Mouse (Mus musculus) midbrain, embryonic 10.5 days (tissue): Measurements from ENCODE around the gene Slc44a5. TPM values are rescaled to one million over a fixed set of nuclear protein-coding genes. Genes with fewer than 3 reads are reported as not detected.
A peak's percentile ranks its signal among the peaks of the same experiment; 100 is the strongest.

Experiments
- DNase-seq: peaks from one replicate; pipeline ENCODE4 v3.0.0-alpha.2; 2017; ENCODE audit warnings: low spot score
- H3K27ac ChIP-seq: fragments of 300-500 bp; sonication (generic); replicated peaks from 2 replicates; pipeline ENCODE4 v1.5.1; 2016; ENCODE audit warnings: mild to moderate bottlenecking
- H3K27me3 ChIP-seq: fragments of 300-500 bp; sonication (generic); 2 replicates; pipeline ENCODE4 v1.6.1; 2016; ENCODE audit warnings: low read depth, mild to moderate bottlenecking; ENCODE audit not compliant: poor library complexity, severe bottlenecking
- H3K36me3 ChIP-seq: fragments of 300-500 bp; sonication (generic); 2 replicates; pipeline ENCODE4 v1.6.1; 2016; ENCODE audit warnings: mild to moderate bottlenecking, moderate library complexity
- H3K4me1 ChIP-seq: fragments of 300-500 bp; sonication (generic); 2 replicates; pipeline ENCODE4 v1.6.1; 2016
- H3K4me3 ChIP-seq: fragments of 300-500 bp; sonication (generic); 2 replicates; pipeline ENCODE4 v1.5.1; 2016; ENCODE audit warnings: mild to moderate bottlenecking, moderate library complexity
- H3K9me3 ChIP-seq: fragments of 300-500 bp; sonication (generic); replicated peaks from 2 replicates; pipeline ENCODE4 v1.6.1; 2016; ENCODE audit warnings: mild to moderate bottlenecking
- WGBS: fragments of 180-500 bp; shearing (Covaris S2); methylation state at CpG from one replicate; pipeline ENCODE4 v1.1.7; 2016; 5-methylcytosine and 5-hydroxymethylcytosine counted together
- polyA plus RNA-seq: library from polyadenylated mRNA; unstranded; fragments of >200 nt; fragmentation: Nextera tagmentation; extraction: Ambion mirVana; gene quantifications from 2 replicates; pipeline ENCODE4 v1.2.1, GENCODE M21; 2016

The Slc44a5 gene
- 3.6 and 4.2 TPM in 2 replicates for polyA plus RNA-seq

GRCm38 (mm10) chr3:153973171-153973948 lies at the start of gene Slc44a5:
TSS of gene Slc44a5 (plus strand) at chr3:153973436.
- H3K4me1 ChIP-seq = peaks cover 31% of the 10 kb centered on the region
- H3K27ac ChIP-seq = peak within 1 kb of the TSS; percentile 83
- peak; percentile 59 for DNase-seq
- H3K9me3 ChIP-seq = peaks cover 4% of the 10 kb centered on the region; the same call in 1 of the 2 replicates
- under 1% methylated on average over 65 of the region's 66 CpGs for WGBS
- peaks cover 60% of the 10 kb centered on the region for H3K27me3 ChIP-seq
- H3K4me3 ChIP-seq = peak within 1 kb of the TSS; percentile 66
- H3K36me3 ChIP-seq = no peaks in the 10 kb centered on the region

GRCm38 (mm10) chr3:153926333-153926732 lies 46.9 kb upstream of the Slc44a5 start:
- Histone ChIP-seq H3K9me3 (no peaks in the 10 kb centered on the region), H3K4me1 (no peaks in the 10 kb centered on the region), H3K4me3 (no peak overlapping the region), H3K27me3 (no peaks in the 10 kb centered on the region), H3K27ac (no peak overlapping the region), H3K36me3 (peaks cover 80% of the 10 kb centered on the region)
- no peak for DNase-seq
- 89% methylated on average over 7 of the region's 7 CpGs for WGBS

GRCm38 (mm10) chr3:153929526-153929925 lies 43.7 kb upstream of the Slc44a5 start:
- Histone ChIP-seq H3K9me3 (no peaks in the 10 kb centered on the region), H3K4me1 (no peaks in the 10 kb centered on the region), H3K27ac (no peak overlapping the region), H3K4me3 (no peak overlapping the region), H3K36me3 (peaks cover 84% of the 10 kb centered on the region), H3K27me3 (no peaks in the 10 kb centered on the region)
- DNase-seq = no peak
- WGBS = 94% methylated on average over 11 of the region's 11 CpGs

- DNase-seq = no peak
- 90% methylated on average over 5 of the region's 5 CpGs for WGBS
- H3K9me3 ChIP-seq = no peaks in the 10 kb centered on the region
- H3K36me3 ChIP-seq = peaks cover 90% of the 10 kb centered on the region
- no peaks in the 10 kb centered on the region for H3K4me1 ChIP-seq
- no peaks in the 10 kb centered on the region for H3K27me3 ChIP-seq
- no peak overlapping the region for H3K4me3 ChIP-seq
- no peak overlapping the region for H3K27ac ChIP-seq
Measured at GRCm38 (mm10) chr3:153932461-153932860, 40.8 kb upstream of the Slc44a5 start.

GRCm38 (mm10) chr3:153935878-153936277 lies 37.4 kb upstream of the Slc44a5 start:
- H3K4me3 ChIP-seq = no peak overlapping the region
- no peak overlapping the region for H3K27ac ChIP-seq
- DNase-seq = no peak
- H3K36me3 ChIP-seq = peaks cover 88% of the 10 kb centered on the region
- H3K9me3 ChIP-seq = no peaks in the 10 kb centered on the region
- no peaks in the 10 kb centered on the region for H3K4me1 ChIP-seq
- 95% methylated on average over 9 of the region's 9 CpGs for WGBS
- H3K27me3 ChIP-seq = no peaks in the 10 kb centered on the region

GRCm38 (mm10) chr3:153937116-153937810 lies 36.0 kb upstream of the Slc44a5 start:
- H3K4me3 ChIP-seq = no peak overlapping the region
- no peaks in the 10 kb centered on the region for H3K9me3 ChIP-seq
- H3K4me1 ChIP-seq = no peaks in the 10 kb centered on the region
- no peak for DNase-seq
- 96% methylated on average over 17 of the region's 17 CpGs for WGBS
- peaks cover 81% of the 10 kb centered on the region for H3K36me3 ChIP-seq
- H3K27me3 ChIP-seq = no peaks in the 10 kb centered on the region
- no peak overlapping the region for H3K27ac ChIP-seq

GRCm38 (mm10) chr3:153940021-153940420 lies 33.2 kb upstream of the Slc44a5 start:
- 83% methylated on average over 8 of the region's 8 CpGs for WGBS
- no peak overlapping the region for H3K27ac ChIP-seq
- peaks cover 55% of the 10 kb centered on the region for H3K36me3 ChIP-seq
- no peaks in the 10 kb centered on the region for H3K9me3 ChIP-seq
- no peak overlapping the region for H3K4me3 ChIP-seq
- no peaks in the 10 kb centered on the region for H3K27me3 ChIP-seq
- DNase-seq = no peak
- H3K4me1 ChIP-seq = peaks cover 20% of the 10 kb centered on the region

- peaks cover 23% of the 10 kb centered on the region for H3K4me1 ChIP-seq
- DNase-seq = no peak
- WGBS = 92% methylated on average over 9 of the region's 9 CpGs
Measured at GRCm38 (mm10) chr3:153940486-153940885, 32.8 kb upstream of the Slc44a5 start.

GRCm38 (mm10) chr3:153941613-153942012 lies 31.6 kb upstream of the Slc44a5 start:
- Histone ChIP-seq H3K36me3 (peaks cover 41% of the 10 kb centered on the region), H3K27ac (no peak overlapping the region), H3K4me3 (no peak overlapping the region), H3K27me3 (no peaks in the 10 kb centered on the region), H3K4me1 (peaks cover 23% of the 10 kb centered on the region), H3K9me3 (no peaks in the 10 kb centered on the region)
- DNase-seq = no peak
- WGBS = 96% methylated on average over 13 of the region's 13 CpGs

More at GRCm38 (mm10) chr3:153940486-153940885, 32.8 kb upstream of the Slc44a5 start:
- no peaks in the 10 kb centered on the region for H3K9me3 ChIP-seq
- peaks cover 50% of the 10 kb centered on the region for H3K36me3 ChIP-seq
- no peaks in the 10 kb centered on the region for H3K27me3 ChIP-seq
- no peak overlapping the region for H3K4me3 ChIP-seq
- H3K27ac ChIP-seq = no peak overlapping the region

- Histone ChIP-seq H3K4me3 (peak overlapping the region; percentile 87), H3K4me1 (peaks cover 23% of the 10 kb centered on the region), H3K9me3 (no peaks in the 10 kb centered on the region), H3K27me3 (no peaks in the 10 kb centered on the region), H3K36me3 (peaks cover 26% of the 10 kb centered on the region), H3K27ac (peak overlapping the region; percentile 94; the same call in 1 of the 2 replicates)
- 68% methylated on average over 12 of the region's 12 CpGs for WGBS
- DNase-seq = no peak
Measured at GRCm38 (mm10) chr3:153943003-153943640, 30.1 kb upstream of the Slc44a5 start.

GRCm38 (mm10) chr3:153943901-153944334 lies 29.3 kb upstream of the Slc44a5 start:
- H3K27me3 ChIP-seq = no peaks in the 10 kb centered on the region
- H3K36me3 ChIP-seq = peaks cover 18% of the 10 kb centered on the region
- H3K4me3 ChIP-seq = peak overlapping the region; percentile 87
- H3K9me3 ChIP-seq = no peaks in the 10 kb centered on the region
- no peak for DNase-seq
- 1% methylated on average over 19 of the region's 19 CpGs for WGBS
- peak overlapping the region; percentile 94 for H3K27ac ChIP-seq
- H3K4me1 ChIP-seq = peaks cover 23% of the 10 kb centered on the region

GRCm38 (mm10) chr3:153944335-153944990 lies 28.8 kb upstream of the Slc44a5 start, which contains the start of gene Acadm:
TSS of gene Acadm (minus strand) at chr3:153944632.
- H3K27me3 ChIP-seq = no peaks in the 10 kb centered on the region
- H3K4me3 ChIP-seq = peak within 1 kb of the TSS; percentile 87
- WGBS = under 1% methylated on average over 41 of the region's 41 CpGs

More at GRCm38 (mm10) chr3:153944335-153944990, 28.8 kb upstream of the Slc44a5 start, which contains the start of gene Acadm:
- peaks cover 12% of the 10 kb centered on the region for H3K36me3 ChIP-seq
- peak within 1 kb of the TSS; percentile 94 for H3K27ac ChIP-seq
- peak; percentile 99 for DNase-seq
- H3K9me3 ChIP-seq = no peaks in the 10 kb centered on the region
- H3K4me1 ChIP-seq = peaks cover 23% of the 10 kb centered on the region
